Mouse (Mus musculus): Measurements from ENCODE around the gene Serac1.

DNA sequence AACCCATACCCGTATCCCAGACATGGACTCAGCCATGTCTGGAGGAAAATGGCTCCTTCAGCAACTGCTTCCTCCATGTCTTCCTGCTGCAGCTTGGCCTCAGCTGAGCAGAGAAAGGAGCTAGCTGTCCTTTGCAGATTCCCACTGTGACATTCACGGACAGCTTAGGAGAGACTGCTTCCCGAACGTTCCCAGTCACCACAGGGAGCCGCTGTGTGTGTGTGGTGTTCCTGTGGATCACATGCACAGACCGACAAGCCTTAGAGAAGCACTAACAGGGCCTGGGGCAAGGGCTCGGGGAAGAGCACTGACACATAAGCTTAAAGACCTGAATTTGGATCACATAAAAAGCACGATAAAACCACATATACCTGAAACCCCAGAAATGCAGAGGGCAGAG, 43.9 kb downstream of the Serac1 start:
- no peak for TF ChIP-seq POLR2A (IDR thresholded peaks at IDR 0.05; ENCODE audit: borderline replicate concordance, extremely low read depth, insufficient read depth, insufficient read length, poor library complexity, severe bottlenecking)
- no peak for TF ChIP-seq CTCF (IDR thresholded peaks at IDR 0.05; ENCODE audit: borderline replicate concordance, extremely low read depth, insufficient read depth, insufficient read length)
